Mouse (Mus musculus): Measurements from ENCODE around the gene Tmub1.

GRCm38 (mm10) chr5:24470600-24470999 is 22.9 kb upstream of the Tmub1 start:
- TF ChIP-seq CTCF (conservative IDR thresholded peaks at IDR 0.05; ENCODE audit: low read length) (peak; percentile 84), POU5F1 (IDR thresholded peaks at IDR 0.05; ENCODE audit: borderline replicate concordance, low read length) (no peak)
